Mouse (Mus musculus) erythroblast, embryonic 14.5 days (primary cell): Measurements from ENCODE around the gene Olfr671.

Experiments used
- GATA1 ChIP-seq: IDR thresholded peaks from 2 replicates; pipeline ENCODE4 v1.6.1; 2012; ENCODE audit warnings: low read length, inconsistent platforms, mixed read lengths
- TAL1 ChIP-seq: IDR thresholded peaks from 3 replicates; pipeline ENCODE4 v1.6.1; 2012; ENCODE audit warnings: low read length, inconsistent platforms, mixed read lengths

DNA sequence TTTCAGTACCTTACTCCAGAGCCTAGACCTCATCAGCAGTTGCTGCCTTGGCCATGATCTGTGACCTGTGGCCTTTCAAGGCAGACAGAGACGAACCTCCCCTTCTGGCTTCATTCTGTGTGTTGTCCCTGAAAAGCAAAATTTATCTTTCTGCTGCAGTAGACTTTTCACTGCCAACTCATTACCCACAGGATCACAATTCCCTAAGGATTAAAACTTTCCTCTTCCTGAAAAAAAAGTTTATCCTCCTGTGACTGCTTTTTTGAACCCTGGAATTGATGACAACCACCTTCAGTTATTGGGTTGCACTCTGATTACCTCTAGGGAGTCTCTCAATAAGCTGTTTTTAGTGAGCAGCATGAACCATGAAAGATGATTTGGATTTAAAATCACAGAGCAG lies 16.4 kb downstream of the Olfr671 start, which contains the start of gene Olfr670:
- no peak for TF ChIP-seq TAL1
- TF ChIP-seq GATA1 = no peak
